19 mouse cellular contexts compared by ENCODE assay signal in genomic region chr14:11613146-11613545, GRCm38 (mm10). TPM values are rescaled to one million over a fixed set of nuclear protein-coding genes. Genes with fewer than 3 reads are reported as not detected.
DNase-seq lines count a peak whose midpoint lies in the region; ATAC-seq and TF ChIP-seq lines count a peak whose summit lies in the region.
"Had no signal": no experiment of that assay in that cellular context is flagged by ENCODE, and none has a peak within 500 bp of the region (broad histone marks: within the 10 kb centered on the region; RNA-seq: fewer than 3 reads in every experiment).

No protein-coding gene starts in this region.

- H3K79me2 ChIP-seq in myocyte (ENCODE audit: control insufficient read depth, insufficient read depth), result peaks cover 20% of the 10 kb centered on the region

- 39% methylated on average over 3 of the region's 3 CpGs for WGBS in embryonic facial prominence, embryonic 14.5 days
- 86% methylated on average over 3 of the region's 3 CpGs for WGBS in embryonic facial prominence, embryonic 10.5 days
- 21% methylated on average over 3 of the region's 3 CpGs for WGBS in lung, postnatal 0 days
- WGBS in cerebellum, adult 2 months, result 72% methylated on average over 3 of the region's 3 CpGs

- TF ChIP-seq CTCF in lung, postnatal 0 days (IDR thresholded peaks at IDR 0.05), result no peak
- TF ChIP-seq CTCF in embryonic fibroblast, embryonic 13.5 days (IDR thresholded peaks at IDR 0.05; ENCODE audit: borderline replicate concordance, insufficient read depth, low read length), result no peak
- no peak for TF ChIP-seq CTCF in cerebellum, adult 2 months (IDR thresholded peaks at IDR 0.05; ENCODE audit: borderline replicate concordance, insufficient read depth, low read depth, low read length)

- no peaks in the 10 kb centered on the region for H3K9me3 ChIP-seq in embryonic facial prominence, embryonic 14.5 days (ENCODE audit: control insufficient read depth, low read length)
- H3K9me3 ChIP-seq in embryonic facial prominence, embryonic 10.5 days, result no peaks in the 10 kb centered on the region
- H3K9me3 ChIP-seq in lung, postnatal 0 days (ENCODE audit: low read length), result no peaks in the 10 kb centered on the region
- H3K9me3 ChIP-seq: embryonic facial prominence, embryonic 12.5 days; forebrain, embryonic 15.5 days; heart, embryonic 12.5 days; hindbrain, embryonic 10.5 days; intestine, embryonic 15.5 days had no signal

- no peaks in the 10 kb centered on the region for H3K27me3 ChIP-seq in embryonic facial prominence, embryonic 14.5 days (replicated peaks; ENCODE audit: control insufficient read depth, insufficient read depth, low read length)
- no peaks in the 10 kb centered on the region for H3K27me3 ChIP-seq in embryonic facial prominence, embryonic 10.5 days (replicated peaks; ENCODE audit: low read depth, poor library complexity, severe bottlenecking)
- H3K27me3 ChIP-seq in lung, postnatal 0 days (replicated peaks; ENCODE audit: insufficient read depth, low read length), result no peaks in the 10 kb centered on the region
- no peaks in the 10 kb centered on the region for H3K27me3 ChIP-seq in myocyte (ENCODE audit: control insufficient read depth, insufficient read depth, insufficient read length)
- H3K27me3 ChIP-seq in cerebellum, adult 2 months (ENCODE audit: control insufficient read depth, insufficient read depth, low read length), result no peaks in the 10 kb centered on the region
- H3K27me3 ChIP-seq: embryonic facial prominence, embryonic 12.5 days; forebrain, embryonic 15.5 days; heart, embryonic 12.5 days; intestine, embryonic 15.5 days had no signal

- H3ac ChIP-seq in myocyte (ENCODE audit: control insufficient read depth, insufficient read length), result no peak overlapping the region

- peak; percentile 31; the same call in 1 of the 2 replicates for TF ChIP-seq EP300 in lung, postnatal 0 days (IDR thresholded peaks at IDR 0.05)

- TF ChIP-seq POLR2A in embryonic fibroblast, embryonic 13.5 days (IDR thresholded peaks at IDR 0.05; ENCODE audit: low read depth, low read length), result no peak
- no peak for TF ChIP-seq POLR2A in myocyte (IDR thresholded peaks at IDR 0.05; ENCODE audit: insufficient read length, low read depth)
- TF ChIP-seq POLR2A in cerebellum, adult 2 months (IDR thresholded peaks at IDR 0.05; ENCODE audit: borderline replicate concordance, insufficient read depth, low read length), result no peak

- peak; percentile 85 for DNase-seq in embryonic facial prominence, embryonic 14.5 days (ENCODE audit: low spot score)
- DNase-seq in embryonic facial prominence, embryonic 10.5 days (ENCODE audit: low spot score), result no peak
- peak; percentile 57 for DNase-seq in lung, postnatal 0 days (ENCODE audit: low spot score)
- no peak for DNase-seq in lung, postnatal 14 days
- no peak for DNase-seq in embryo, embryonic 9.5 days (ENCODE audit: extremely low spot score)
- DNase-seq in cerebellum, adult 2 months, result no peak
- DNase-seq: cerebellum, adult 18-20 months; cerebellum, postnatal 10 days; gastrocnemius, postnatal 10 days had no signal

- H3K27ac ChIP-seq in embryonic facial prominence, embryonic 14.5 days (replicated peaks; ENCODE audit: low read depth, low read length), result no peak overlapping the region
- H3K27ac ChIP-seq in embryonic facial prominence, embryonic 10.5 days (replicated peaks), result no peak overlapping the region
- no peak overlapping the region for H3K27ac ChIP-seq in lung, postnatal 0 days (ENCODE audit: low read length)
- peak overlapping the region; percentile 85 for H3K27ac ChIP-seq in embryonic fibroblast, embryonic 13.5 days (ENCODE audit: insufficient read depth, low read length)
- H3K27ac ChIP-seq in cerebellum, adult 2 months (ENCODE audit: insufficient read depth, low read length), result no peak overlapping the region
- H3K27ac ChIP-seq: embryonic facial prominence, embryonic 12.5 days; forebrain, embryonic 15.5 days; hindbrain, embryonic 10.5 days; hindbrain, embryonic 14.5 days; intestine, embryonic 15.5 days had no signal

- no peak overlapping the region for H3K4me3 ChIP-seq in embryonic facial prominence, embryonic 14.5 days (ENCODE audit: low read depth, low read length)
- no peak overlapping the region for H3K4me3 ChIP-seq in embryonic facial prominence, embryonic 10.5 days
- no peak overlapping the region for H3K4me3 ChIP-seq in lung, postnatal 0 days (ENCODE audit: low read depth, low read length)
- no peak overlapping the region for H3K4me3 ChIP-seq in embryonic fibroblast, embryonic 13.5 days (ENCODE audit: insufficient read depth, low read length)
- H3K4me3 ChIP-seq in myocyte, result no peak overlapping the region
- no peak overlapping the region for H3K4me3 ChIP-seq in cerebellum, adult 2 months (replicated peaks; ENCODE audit: insufficient read depth, low read depth, low read length)
- H3K4me3 ChIP-seq: embryonic facial prominence, embryonic 12.5 days; erythroblast, embryonic 14.5 days; forebrain, embryonic 15.5 days; heart, embryonic 12.5 days; hindbrain, embryonic 10.5 days; intestine, embryonic 15.5 days had no signal

- ATAC-seq in embryonic facial prominence, embryonic 14.5 days (ENCODE audit: low read depth), result peak; percentile 30; the same call in 1 of the 2 replicates
- ATAC-seq in lung, postnatal 0 days, result no peak
- ATAC-seq: activated CD4-positive, CD25-positive, alpha-beta regulatory T cell, adult 4 months; forebrain, embryonic 15.5 days; intestine, embryonic 15.5 days had no signal

- peaks cover 22% of the 10 kb centered on the region; the same call in 1 of the 2 replicates for H3K4me1 ChIP-seq in embryonic facial prominence, embryonic 14.5 days (ENCODE audit: control insufficient read depth, insufficient read depth, low read length)
- peaks cover 22% of the 10 kb centered on the region for H3K4me1 ChIP-seq in embryonic facial prominence, embryonic 10.5 days
- no peaks in the 10 kb centered on the region; the same call in 1 of the 2 replicates for H3K4me1 ChIP-seq in lung, postnatal 0 days (ENCODE audit: insufficient read depth, low read depth, low read length)
- H3K4me1 ChIP-seq in embryonic fibroblast, embryonic 13.5 days (ENCODE audit: control insufficient read depth, insufficient read depth, low read length), result peaks cover 29% of the 10 kb centered on the region
- peaks cover 12% of the 10 kb centered on the region; the same call in 1 of the 2 replicates for H3K4me1 ChIP-seq in cerebellum, adult 2 months (ENCODE audit: control insufficient read depth, insufficient read depth, low read length)
- H3K4me1 ChIP-seq: intestine, embryonic 15.5 days had no signal

- H3K9ac ChIP-seq in embryonic facial prominence, embryonic 14.5 days (ENCODE audit: low read depth, low read length), result no peak overlapping the region
- H3K9ac ChIP-seq in lung, postnatal 0 days (replicated peaks; ENCODE audit: low read depth), result no peak overlapping the region
- H3K9ac ChIP-seq: embryonic facial prominence, embryonic 12.5 days; forebrain, embryonic 15.5 days; heart, embryonic 12.5 days; hindbrain, embryonic 14.5 days; intestine, embryonic 15.5 days had no signal

- H3K36me3 ChIP-seq in embryonic facial prominence, embryonic 14.5 days (ENCODE audit: control insufficient read depth, insufficient read depth, low read length), result no peaks in the 10 kb centered on the region
- no peaks in the 10 kb centered on the region for H3K36me3 ChIP-seq in embryonic facial prominence, embryonic 10.5 days (replicated peaks)
- no peaks in the 10 kb centered on the region for H3K36me3 ChIP-seq in lung, postnatal 0 days (ENCODE audit: insufficient read depth, low read length)
- H3K36me3 ChIP-seq in myocyte (ENCODE audit: control insufficient read depth, insufficient read depth), result no peaks in the 10 kb centered on the region
- H3K36me3 ChIP-seq: embryonic facial prominence, embryonic 12.5 days; forebrain, embryonic 15.5 days; heart, embryonic 12.5 days; hindbrain, embryonic 10.5 days; intestine, embryonic 15.5 days had no signal

- no peak overlapping the region for H3K4me2 ChIP-seq in embryonic facial prominence, embryonic 14.5 days (ENCODE audit: low read depth, low read length)
- peak overlapping the region; percentile 14; the same call in 1 of the 2 replicates for H3K4me2 ChIP-seq in lung, postnatal 0 days (replicated peaks; ENCODE audit: low read depth, low read length)
- H3K4me2 ChIP-seq in myocyte (ENCODE audit: low read depth), result peak overlapping the region; percentile 65
- H3K4me2 ChIP-seq: embryonic facial prominence, embryonic 12.5 days; forebrain, embryonic 15.5 days; heart, embryonic 12.5 days; hindbrain, embryonic 14.5 days; intestine, embryonic 15.5 days had no signal

TF ChIP-seq in myocyte, 11 proteins besides CTCF, POLR2A, EP300 and RAD21:
- TF ChIP-seq CEBPB (IDR thresholded peaks at IDR 0.05; ENCODE audit: insufficient read depth, poor library complexity, severe bottlenecking), result 0 out of 2 replicates have a peak, but pooled peaks have one; percentile 26
- TF ChIP-seq MYOG (IDR thresholded peaks at IDR 0.05; ENCODE audit: control insufficient read depth in 1 of 3, insufficient read depth in 1 of 3, insufficient read length in 2 of 3, low read depth in 2 of 3), result no peak

RNA-seq across cellular contexts. Expression of gene Ptprg, which starts 59.8 kb away (rescaled TPM):
- 23.5 and 28.2 TPM in 2 replicates for polyA plus RNA-seq in embryonic facial prominence, embryonic 14.5 days (2014; fragmentation: Nextera tagmentation; extraction: Ambion mirVana)
- 36.3 and 40.7 TPM in 2 replicates for polyA plus RNA-seq in embryonic facial prominence, embryonic 10.5 days (2016; fragmentation: Nextera tagmentation; extraction: Ambion mirVana)
- polyA plus RNA-seq in lung, postnatal 0 days (2015; fragmentation: Nextera tagmentation; extraction: Ambion mirVana), result 19.4 and 25.4 TPM in 2 replicates
- 45.5 and 73.9 TPM in 2 replicates for polyA plus RNA-seq in embryonic fibroblast, embryonic 13.5 days (2011; ENCODE audit: insufficient read length, low read depth, missing spikeins)
- 14.4 TPM for polyA plus RNA-seq in myocyte (2012; fragmentation: generic; extraction: Trizol)
- polyA plus RNA-seq in cerebellum, adult 2 months (2012; rRNA removed), result 22.0 and 24.4 TPM in 2 replicates
- polyA plus RNA-seq: activated CD4-positive, CD25-positive, alpha-beta regulatory T cell, adult 4 months; erythroblast, embryonic 14.5 days had no signal

Comparison
In these comparisons a context has a peak if more than half of its experiments do, and no peak if none do; other contexts are left out.
1. DNase-seq: peak in embryonic facial prominence, embryonic 14.5 days (single experiment) and lung, postnatal 0 days (single experiment); none in embryonic facial prominence, embryonic 10.5 days (single experiment), lung, postnatal 14 days (single experiment), embryo, embryonic 9.5 days (single experiment) and cerebellum, adult 2 months (0 of 2).